Mouse (Mus musculus): ENCODE results near the gene C8a.

C8a gene

GRCm38 (mm10) chr4:104842204-104842603, 34.0 kb downstream of the C8a start:
- no peak for DNase-seq (ENCODE audit: low read depth, low spot score)

DNA sequence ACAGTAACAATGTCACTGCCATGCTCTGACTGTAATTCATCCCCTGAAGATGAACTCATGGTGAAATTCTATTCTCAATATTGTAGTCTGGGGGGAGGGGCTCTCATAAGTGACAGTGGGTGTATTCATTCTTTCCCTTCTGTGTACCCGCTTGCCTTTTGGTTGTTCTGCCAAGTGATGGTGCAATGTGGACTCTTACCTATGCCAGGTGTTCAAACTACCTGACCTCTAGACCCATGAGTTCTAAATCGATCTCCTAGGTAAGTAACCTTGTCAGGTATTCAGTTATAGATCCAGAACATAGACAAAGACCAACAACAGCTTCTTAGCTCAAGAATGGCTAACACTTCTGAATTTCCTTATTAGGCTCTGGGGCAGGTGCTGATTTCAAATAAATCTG, 37.9 kb downstream of the C8a start:
- no peak for DNase-seq (ENCODE audit: low read depth, low spot score)

DNA sequence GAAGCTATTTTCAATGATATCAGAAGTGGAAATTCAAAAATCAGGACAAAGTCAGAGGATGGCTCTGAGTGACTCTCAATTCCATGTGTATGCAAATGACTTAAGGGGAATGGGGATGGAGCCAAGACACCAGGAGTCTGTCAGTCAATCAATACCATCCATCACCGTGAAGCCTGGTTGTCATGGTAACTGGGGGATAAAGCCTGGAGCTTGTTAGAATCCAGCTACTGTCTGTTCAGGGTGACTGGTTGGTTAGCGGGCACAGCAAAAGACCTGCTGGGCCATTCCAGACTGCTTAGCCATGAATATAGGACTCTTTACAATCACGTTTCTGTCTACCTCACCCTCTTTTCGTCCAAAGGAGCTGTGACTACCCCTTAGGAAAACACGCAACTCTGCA, 41.1 kb downstream of the C8a start:
- no peak for DNase-seq (ENCODE audit: low read depth, low spot score)

DNA sequence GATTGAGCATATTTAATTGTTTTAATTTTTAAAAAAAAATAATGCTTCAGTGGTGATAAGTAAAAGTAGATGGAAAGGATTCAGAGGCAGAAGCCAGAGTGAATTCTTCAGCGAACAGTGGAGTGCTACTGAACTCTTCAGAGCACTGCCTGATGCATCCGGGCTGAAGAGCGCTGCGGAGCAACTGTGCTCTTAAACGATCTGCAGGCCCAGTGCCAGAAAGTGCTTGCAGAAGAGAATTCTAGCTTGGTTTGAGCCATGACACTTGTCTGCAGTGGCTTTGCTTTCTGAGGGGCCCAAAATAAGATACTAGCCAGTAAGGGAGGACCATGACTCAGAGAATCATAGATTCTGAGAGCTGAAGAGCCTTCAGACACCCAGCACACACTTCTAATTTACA, 47.3 kb downstream of the C8a start:
- no peak for DNase-seq (ENCODE audit: low read depth, low spot score)

DNA sequence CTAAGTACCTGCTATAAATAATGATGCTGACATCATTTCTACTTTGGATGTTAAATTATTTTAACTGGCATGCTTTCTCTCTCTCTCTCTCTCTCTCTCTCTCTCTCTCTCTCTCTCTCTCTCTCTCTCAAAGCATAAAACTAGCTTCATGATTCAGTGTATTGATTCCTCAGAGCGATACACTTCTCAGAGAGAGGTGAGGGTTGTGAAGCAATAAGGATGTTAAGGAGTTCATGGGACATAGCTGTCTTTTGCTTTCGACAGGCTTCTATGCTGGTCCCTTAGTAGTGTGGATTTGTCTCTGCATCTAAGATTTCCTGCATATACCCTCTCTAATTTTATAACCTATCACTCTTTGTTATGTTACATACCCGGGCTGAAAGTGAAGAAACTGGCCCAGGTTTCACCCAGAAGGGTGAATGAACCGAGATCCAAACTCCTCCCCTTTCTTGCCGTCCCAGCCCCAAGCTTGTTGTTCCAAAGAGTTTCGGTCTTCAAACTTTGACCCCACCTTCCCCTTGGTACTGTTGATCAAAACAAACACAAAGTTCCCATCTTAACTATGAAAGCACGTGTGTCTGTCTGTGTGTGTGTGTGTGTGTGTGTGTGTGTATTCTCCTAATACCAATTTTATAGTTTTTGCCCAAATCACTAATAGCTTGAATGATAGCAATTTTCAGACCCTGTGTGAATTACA, 51.7 kb downstream of the C8a start:
- DNase-seq (ENCODE audit: low read depth, low spot score), result no peak

GRCm38 (mm10) chr4:104823597-104824101, 52.5 kb downstream of the C8a start:
- no peak for DNase-seq (ENCODE audit: low read depth, low spot score)

DNA sequence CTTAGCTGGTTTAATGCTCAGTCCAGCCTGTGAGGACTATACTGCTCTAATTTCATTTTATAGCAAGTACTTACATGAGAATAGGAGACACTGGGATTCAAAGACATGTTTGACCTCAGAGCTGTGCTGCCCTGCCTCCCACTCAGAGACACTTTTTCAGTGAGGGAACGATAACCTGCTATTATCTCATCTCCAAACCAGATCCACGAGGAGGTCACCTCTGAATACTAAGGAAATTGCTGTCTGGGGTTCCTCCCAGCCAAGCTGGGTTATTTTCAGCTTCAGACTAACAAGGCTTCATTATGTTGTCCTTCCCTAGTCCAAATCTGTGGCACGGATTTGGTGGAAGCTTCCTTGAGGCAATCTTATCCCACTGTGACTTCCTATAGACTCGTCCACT, 56.3 kb downstream of the C8a start:
- no peak for DNase-seq (ENCODE audit: low read depth, low spot score)

- no peak for DNase-seq (ENCODE audit: low read depth, low spot score)
Measured at GRCm38 (mm10) chr4:104818986-104819385, 57.2 kb downstream of the C8a start.

DNA sequence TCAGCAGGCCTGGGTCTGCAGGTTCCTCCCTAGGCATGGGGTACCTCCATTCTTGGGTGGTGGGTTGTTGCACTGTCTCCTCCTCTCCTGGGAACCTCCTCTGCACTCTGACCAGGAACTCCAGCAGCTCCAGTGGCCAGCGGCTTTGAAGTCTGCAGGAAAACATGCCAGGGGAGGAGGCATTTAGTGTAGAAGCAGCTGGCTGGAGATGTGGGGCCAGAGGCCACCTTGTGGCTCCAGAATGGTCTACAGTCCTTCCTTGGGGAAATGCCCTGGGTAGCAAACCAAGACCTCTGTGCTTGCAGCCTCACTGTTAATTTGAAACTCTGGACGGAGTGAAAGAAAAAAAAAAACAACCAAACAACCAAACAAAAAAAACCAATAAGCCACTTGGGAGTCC, 58.7 kb downstream of the C8a start:
- DNase-seq (ENCODE audit: low read depth, low spot score), result no peak

- no peak for DNase-seq (ENCODE audit: low read depth, low spot score)
Measured at GRCm38 (mm10) chr4:104816519-104817232, 59.5 kb downstream of the C8a start.

DNA sequence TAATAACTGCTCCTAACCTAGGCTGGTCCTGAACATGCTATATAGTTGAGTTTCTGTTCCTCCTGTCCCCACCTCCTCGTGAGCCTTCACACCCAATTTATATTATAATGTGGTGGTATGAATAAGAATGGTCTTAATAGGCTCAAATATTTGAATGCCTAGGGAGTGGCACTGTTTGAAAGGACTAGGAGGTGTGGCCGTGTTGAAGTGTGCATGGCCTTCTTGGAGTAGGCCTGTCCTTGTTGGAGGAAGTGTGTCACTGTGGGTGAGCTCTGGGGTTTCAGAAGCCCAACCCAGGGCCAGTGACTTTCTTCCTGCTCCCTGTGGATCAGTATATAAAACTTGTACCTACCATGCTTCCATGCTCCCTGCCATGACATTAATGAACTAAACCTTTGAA, 62.6 kb downstream of the C8a start:
- no peak for DNase-seq (ENCODE audit: low read depth, low spot score)

DNA sequence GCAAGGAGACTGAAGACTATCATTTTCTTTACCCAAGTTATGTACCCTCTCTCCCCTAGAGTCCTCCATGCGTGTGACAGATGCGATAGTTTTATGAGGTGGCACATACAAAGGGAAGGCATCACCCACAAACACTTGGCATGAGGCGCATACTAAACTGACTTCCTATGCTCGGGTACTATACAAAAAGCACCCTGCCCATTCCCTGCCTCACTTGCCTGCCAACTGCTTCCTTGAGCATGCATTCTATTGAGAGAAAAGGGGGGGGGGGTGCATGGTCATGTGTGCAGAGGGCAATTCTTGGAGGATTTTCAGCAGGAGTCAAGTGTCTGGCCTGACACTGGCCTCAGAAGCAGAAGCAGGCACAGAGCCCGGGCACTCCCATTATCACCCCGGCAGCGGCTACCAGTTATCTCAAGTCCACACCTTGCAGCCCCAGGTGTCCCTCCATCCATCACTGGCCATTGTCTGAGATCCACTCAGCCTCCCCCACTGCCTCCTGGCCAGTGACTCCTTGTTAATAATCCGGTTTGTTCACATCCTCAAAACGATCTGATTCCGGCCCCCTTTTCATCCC, 65.4 kb downstream of the C8a start:
- DNase-seq (ENCODE audit: low read depth, low spot score), result no peak

- DNase-seq (ENCODE audit: low read depth, low spot score), result no peak
Measured at GRCm38 (mm10) chr4:104805414-104806257, 70.6 kb downstream of the C8a start.

- DNase-seq (ENCODE audit: low read depth, low spot score), result no peak
Measured at GRCm38 (mm10) chr4:104804100-104804499, 72.1 kb downstream of the C8a start.

DNA sequence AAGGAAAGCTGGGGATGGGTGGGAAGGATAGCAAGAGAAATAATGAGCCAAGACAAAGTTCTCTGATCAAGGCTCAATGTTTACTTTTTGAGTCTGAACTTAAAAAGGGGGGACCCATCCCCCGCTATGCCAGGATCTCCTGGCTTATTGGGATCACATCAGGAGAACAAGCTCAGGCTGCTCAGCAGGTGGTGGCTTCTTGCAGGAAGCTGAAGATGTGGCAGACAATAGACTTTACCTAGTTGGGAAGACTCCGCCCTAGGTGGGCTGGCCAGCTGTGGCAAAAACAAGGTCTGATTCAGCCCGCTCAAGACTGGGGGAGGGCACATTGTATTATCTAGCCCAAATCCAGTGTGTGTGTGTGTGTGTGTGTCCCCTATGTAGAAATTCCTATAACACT, 74.6 kb downstream of the C8a start:
- no peak for DNase-seq (ENCODE audit: low read depth, low spot score)

- no peak for DNase-seq (ENCODE audit: low read depth, low spot score)
Measured at GRCm38 (mm10) chr4:104798951-104799350, 77.2 kb downstream of the C8a start.

- DNase-seq (ENCODE audit: low read depth, low spot score), result no peak
Measured at GRCm38 (mm10) chr4:104792111-104792510, 84.1 kb downstream of the C8a start.

DNA sequence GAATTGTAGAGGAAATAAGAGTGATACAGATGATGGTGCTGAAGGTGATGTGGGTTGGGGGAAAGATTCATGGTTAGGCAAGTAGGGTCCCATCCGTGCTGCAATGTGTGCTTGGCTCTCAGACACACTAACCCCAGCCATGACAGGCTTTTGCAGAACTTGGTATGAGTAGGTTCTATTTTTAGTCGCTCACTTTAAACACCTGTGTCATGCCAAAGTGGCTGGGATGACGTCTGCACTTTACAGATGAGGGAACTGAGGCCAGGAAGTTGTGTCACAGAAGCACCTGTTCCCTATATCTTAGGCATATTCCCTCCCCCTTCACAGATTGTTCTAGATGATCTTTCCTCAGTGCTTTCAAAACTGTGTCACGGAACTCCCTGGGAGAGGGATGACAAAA, 93.9 kb downstream of the C8a start:
- DNase-seq (ENCODE audit: low read depth, low spot score), result no peak

- DNase-seq (ENCODE audit: low read depth, low spot score), result no peak
Measured at GRCm38 (mm10) chr4:104781441-104781840, 94.8 kb downstream of the C8a start.

DNA sequence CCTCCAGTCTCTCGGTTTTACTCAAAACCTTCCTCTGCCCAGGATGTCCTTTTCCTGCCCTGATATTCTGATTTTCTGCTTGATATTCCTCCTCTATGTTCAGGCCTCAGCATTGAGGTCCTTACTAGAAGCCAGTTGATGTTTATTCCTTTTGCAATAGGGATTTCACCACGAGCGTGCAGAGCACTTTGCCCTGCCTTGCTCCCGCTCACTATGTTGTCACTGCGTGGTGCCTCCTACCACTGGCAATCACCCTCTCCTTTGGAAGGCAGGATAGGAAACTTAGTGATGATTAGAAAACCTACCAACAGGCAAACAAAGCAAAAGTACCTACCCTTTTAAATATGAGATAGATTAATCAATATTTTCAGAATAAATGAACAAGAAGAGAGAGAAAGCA, 96.7 kb downstream of the C8a start:
- no peak for DNase-seq (ENCODE audit: low read depth, low spot score)

DNA sequence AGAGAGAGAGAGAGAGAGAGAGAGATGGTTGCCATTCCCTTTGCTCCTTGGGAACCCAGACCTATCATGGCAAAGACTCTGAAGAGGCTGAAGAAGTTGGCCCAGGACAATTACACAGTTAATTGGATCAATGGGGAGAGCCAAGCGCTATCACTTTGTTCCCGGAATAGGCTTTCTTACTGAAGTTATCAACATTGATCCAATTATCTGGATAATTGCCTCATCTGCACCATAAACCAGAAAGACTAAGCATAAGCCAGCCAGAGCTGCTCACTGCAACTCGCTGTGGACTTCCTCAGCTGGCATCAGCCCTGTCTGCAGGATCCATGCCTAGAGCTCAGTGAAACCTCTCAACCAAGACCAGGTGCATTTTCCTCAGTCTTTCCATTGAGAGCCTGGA, 100.6 kb downstream of the C8a start:
- DNase-seq (ENCODE audit: low read depth, low spot score), result no peak

DNA sequence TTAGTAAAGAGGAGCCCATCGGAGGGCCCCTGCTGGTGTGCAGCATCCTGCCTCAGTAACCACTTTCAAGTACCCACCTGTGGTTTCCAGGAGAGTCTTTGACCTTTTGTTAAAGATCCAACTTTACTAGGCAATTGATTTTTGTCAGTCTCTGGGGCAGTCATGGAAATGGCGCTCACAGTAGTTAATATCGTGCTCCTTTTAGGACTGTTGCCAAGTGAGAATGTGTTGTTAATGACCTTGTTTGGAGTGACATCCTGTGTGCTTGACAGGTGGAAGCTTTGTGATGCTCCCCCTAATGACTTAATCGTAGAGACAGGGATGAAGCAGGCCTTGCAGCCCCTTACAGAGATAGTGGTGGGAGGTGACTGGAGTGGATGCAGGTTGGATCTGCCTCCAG, 105.9 kb downstream of the C8a start:
- DNase-seq (ENCODE audit: low read depth, low spot score), result no peak
